Mouse (Mus musculus): Measurements from ENCODE around the gene Hltf. TPM values are rescaled to one million over a fixed set of nuclear protein-coding genes. Genes with fewer than 3 reads are reported as not detected.

The Hltf gene
- polyA plus RNA-seq, 1 experiment from 2014 or later: 18.1 TPM

GRCm38 (mm10) chr3:20155476-20155875 lies 97.9 kb downstream of the Hltf start:
- Histone ChIP-seq H3K36me3 (replicated peaks) (no peaks in the 10 kb centered on the region), H3K27me3 (replicated peaks; ENCODE audit: low read depth, poor library complexity, severe bottlenecking) (peaks cover 8% of the 10 kb centered on the region; the same call in 1 of the 2 replicates)
- 84% methylated on average over 6 of the region's 6 CpGs for WGBS

GRCm38 (mm10) chr3:20167487-20167886 lies 109.9 kb downstream of the Hltf start:
- Histone ChIP-seq H3K27me3 (replicated peaks; ENCODE audit: low read depth, poor library complexity, severe bottlenecking) (no peaks in the 10 kb centered on the region), H3K4me3 (no peak overlapping the region), H3K36me3 (replicated peaks) (no peaks in the 10 kb centered on the region), H3K27ac (replicated peaks) (no peak overlapping the region), H3K9me3 (no peaks in the 10 kb centered on the region), H3K4me1 (no peaks in the 10 kb centered on the region)
- WGBS: 93% methylated on average over 1 of the region's 1 CpGs
- no peak for DNase-seq (ENCODE audit: low spot score)

More at GRCm38 (mm10) chr3:20155476-20155875, 97.9 kb downstream of the Hltf start:
- peak overlapping the region; percentile 84 for H3K4me3 ChIP-seq
- H3K4me1 ChIP-seq: peaks cover 10% of the 10 kb centered on the region; the same call in 1 of the 2 replicates
- H3K9me3 ChIP-seq: peaks cover 12% of the 10 kb centered on the region; the same call in 1 of the 2 replicates
- no peak overlapping the region for H3K27ac ChIP-seq (replicated peaks)
- DNase-seq (ENCODE audit: low spot score): no peak

Other genes starting within 250 kb of the Hltf start
- gene Cp, start 100.8 kb upstream of the Hltf start, polyA plus RNA-seq (2016; fragmentation: Nextera tagmentation; extraction: Ambion mirVana): 3.8 and 4.2 TPM in 2 replicates
- 9.0 and 10.5 TPM in 2 replicates for gene Hps3, start 22.5 kb upstream of the Hltf start, polyA plus RNA-seq (2016; fragmentation: Nextera tagmentation; extraction: Ambion mirVana)
- 39.7 and 40.8 TPM in 2 replicates for gene Gyg, start 97.5 kb downstream of the Hltf start, polyA plus RNA-seq (2016; fragmentation: Nextera tagmentation; extraction: Ambion mirVana)
- gene Cpa3, start 184.4 kb downstream of the Hltf start, polyA plus RNA-seq (2016; fragmentation: Nextera tagmentation; extraction: Ambion mirVana): 0.10 TPM in 1 of 2 replicates, not detected in the other
- gene Cpb1, start 217.9 kb downstream of the Hltf start, polyA plus RNA-seq (2016; fragmentation: Nextera tagmentation; extraction: Ambion mirVana): not detected in 2 replicates

Data from embryonic facial prominence, embryonic 10.5 days (tissue).